Mouse (Mus musculus) CH12.LX (cell line): Measurements from ENCODE around the gene Tgfb2.

Source experiments
- CHD2 ChIP-seq: IDR thresholded peaks from 2 replicates; pipeline ENCODE4 v1.6.1; 2011; ENCODE audit warnings: low read length, improper control_type of control experiment
- CTCF ChIP-seq, 2 experiments: IDR thresholded peaks in 1 of 2; conservative IDR thresholded peaks in 1 of 2; 2 replicates each; pipeline ENCODE4 v1.5.1; 2011 to 2012; ENCODE audit warnings: low read depth in 2 of 2, low read length in 2 of 2, improper control_type of control experiment in 1 of 2, inconsistent platforms in 1 of 2, mild to moderate bottlenecking in 1 of 2, moderate library complexity in 1 of 2
- E2F4 ChIP-seq: IDR thresholded peaks from 2 replicates; pipeline ENCODE4 v1.6.1; 2011; ENCODE audit warnings: low read depth, low read length, improper control_type of control experiment; ENCODE audit not compliant: insufficient replicate concordance
- EP300 ChIP-seq: IDR thresholded peaks from 2 replicates; pipeline ENCODE4 v1.6.1; 2011; ENCODE audit warnings: low read length, improper control_type of control experiment
- MXI1 ChIP-seq: IDR thresholded peaks from 2 replicates; pipeline ENCODE4 v1.6.1; 2011; ENCODE audit warnings: mild to moderate bottlenecking, low read depth, low read length, improper control_type of control experiment
- MYC ChIP-seq: IDR thresholded peaks from 2 replicates; pipeline ENCODE4 v1.6.1; 2011; ENCODE audit warnings: low read depth, mild to moderate bottlenecking, improper control_type of control experiment, low read length
- POLR2A ChIP-seq: IDR thresholded peaks from 2 replicates; pipeline ENCODE4 v1.6.1; 2011; ENCODE audit warnings: low read depth, mild to moderate bottlenecking, improper control_type of control experiment, low read length
- POLR2AphosphoS2 ChIP-seq: IDR thresholded peaks from 2 replicates; pipeline ENCODE4 v1.6.1; 2011; ENCODE audit warnings: low read depth, low read length, improper control_type of control experiment
- SIN3A ChIP-seq: IDR thresholded peaks from 2 replicates; pipeline ENCODE4 v1.6.1; 2012; ENCODE audit warnings: low read length, improper control_type of control experiment, inconsistent platforms
- UBTF ChIP-seq: IDR thresholded peaks from 2 replicates; pipeline ENCODE4 v1.6.1; 2012; ENCODE audit warnings: low read depth, mild to moderate bottlenecking, inconsistent platforms, low read length, improper control_type of control experiment, moderate library complexity
- ZKSCAN1 ChIP-seq: IDR thresholded peaks from 2 replicates; pipeline ENCODE4 v1.6.1; 2012; ENCODE audit warnings: low read depth, inconsistent platforms, low read length, improper control_type of control experiment, borderline replicate concordance
- ZNF384 ChIP-seq: IDR thresholded peaks from 2 replicates; pipeline ENCODE4 v1.6.1; 2012; ENCODE audit warnings: low read depth, low read length, improper control_type of control experiment, inconsistent platforms

GRCm38 (mm10) chr1:186735537-186735936 is 29.7 kb upstream of the Tgfb2 start:
- TF ChIP-seq UBTF (no peak), MYC (no peak), POLR2AphosphoS2 (no peak), CTCF (conservative IDR thresholded peaks at IDR 0.05 in 1 of 2, IDR thresholded peaks at IDR 0.05 in 1 of 2; ENCODE audit: low read depth in 2 of 2, low read length in 2 of 2) (no peak), ZNF384 (no peak), MXI1 (no peak), EP300 (no peak), CHD2 (no peak), POLR2A (no peak), E2F4 (no peak), SIN3A (no peak), ZKSCAN1 (no peak)
